Mouse (Mus musculus): ENCODE measurements around the gene Cd274. TPM values are rescaled to one million over a fixed set of nuclear protein-coding genes. Genes with fewer than 3 reads are reported as not detected.

Cd274 gene
- polyA plus RNA-seq, 1 experiment from 2014 or later: 0.31 TPM

DNA sequence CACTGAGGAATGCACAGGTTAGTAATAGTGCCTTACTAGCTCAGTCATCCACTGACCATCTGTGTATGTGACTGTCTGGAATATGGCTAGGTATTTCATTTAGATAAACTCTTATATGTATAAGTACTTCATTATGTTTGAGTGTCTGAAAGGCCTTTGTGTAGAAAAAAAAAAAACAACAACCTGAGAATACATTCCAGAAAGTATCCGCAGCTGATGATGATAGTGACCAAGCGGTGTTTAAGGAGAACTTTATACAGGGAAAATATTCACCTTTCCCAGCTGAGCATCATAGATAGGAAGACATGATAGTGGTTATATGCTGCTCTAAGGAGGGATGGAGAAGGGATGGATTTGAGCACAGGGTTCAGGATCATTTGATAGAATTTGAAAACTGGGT is 786 bp downstream of the Cd274 start:
- H3K4me2 ChIP-seq: no peak overlapping the region
- H3K27ac ChIP-seq: no peak overlapping the region
- no peak overlapping the region for H3K4me3 ChIP-seq
- no peaks in the 10 kb centered on the region for H3K9me3 ChIP-seq
- no peaks in the 10 kb centered on the region for H3K27me3 ChIP-seq
- H3K4me1 ChIP-seq: peaks cover 5% of the 10 kb centered on the region; the same call in 1 of the 2 replicates
- ATAC-seq (ENCODE audit: insufficient number of reproducible peaks, low FRiP score, low TSS enrichment, low read depth): no peak
- H3K36me3 ChIP-seq: no peaks in the 10 kb centered on the region
- WGBS: 85% methylated on average over 2 of the region's 2 CpGs
- H3K9ac ChIP-seq: no peak overlapping the region

DNA sequence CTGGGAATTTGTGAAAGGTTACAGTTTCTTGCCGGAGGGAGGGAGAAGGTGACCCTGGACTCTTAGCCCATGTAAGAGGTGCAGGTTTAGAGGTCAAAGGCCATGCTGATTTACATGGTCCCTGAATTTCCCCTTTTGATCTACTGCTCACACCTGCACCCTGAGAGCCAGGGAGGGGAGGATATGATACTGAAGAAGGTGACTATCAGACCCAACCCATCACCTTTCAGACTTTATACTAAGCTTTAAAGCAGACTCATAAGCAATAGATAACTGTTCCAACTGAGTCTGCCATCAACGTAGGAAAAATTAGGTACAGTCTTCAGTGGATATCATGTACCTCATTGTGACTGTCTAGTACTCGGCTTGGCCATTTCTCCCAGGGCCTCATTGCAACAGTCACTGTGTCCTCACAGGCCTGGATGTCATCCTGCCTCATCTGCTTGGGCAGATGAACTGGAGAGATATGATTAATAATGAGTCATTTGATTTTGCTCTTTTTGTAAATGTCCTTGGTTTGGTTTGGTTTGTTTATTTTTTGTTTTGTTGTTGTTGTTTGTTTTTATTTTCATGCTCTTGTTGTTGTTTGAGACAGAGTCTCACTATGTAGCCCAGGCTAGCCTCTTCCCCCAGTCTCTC is 1.5 kb downstream of the Cd274 start:
- H3K4me2 ChIP-seq: no peak overlapping the region
- H3K9ac ChIP-seq: no peak overlapping the region
- H3K4me3 ChIP-seq: no peak overlapping the region
- 73% methylated on average over 3 of the region's 3 CpGs for WGBS
- ATAC-seq (ENCODE audit: insufficient number of reproducible peaks, low FRiP score, low TSS enrichment, low read depth): no peak
- no peaks in the 10 kb centered on the region for H3K9me3 ChIP-seq
- H3K4me1 ChIP-seq: peaks cover 5% of the 10 kb centered on the region; the same call in 1 of the 2 replicates
- no peak overlapping the region for H3K27ac ChIP-seq
- no peaks in the 10 kb centered on the region for H3K36me3 ChIP-seq
- H3K27me3 ChIP-seq: no peaks in the 10 kb centered on the region

DNA sequence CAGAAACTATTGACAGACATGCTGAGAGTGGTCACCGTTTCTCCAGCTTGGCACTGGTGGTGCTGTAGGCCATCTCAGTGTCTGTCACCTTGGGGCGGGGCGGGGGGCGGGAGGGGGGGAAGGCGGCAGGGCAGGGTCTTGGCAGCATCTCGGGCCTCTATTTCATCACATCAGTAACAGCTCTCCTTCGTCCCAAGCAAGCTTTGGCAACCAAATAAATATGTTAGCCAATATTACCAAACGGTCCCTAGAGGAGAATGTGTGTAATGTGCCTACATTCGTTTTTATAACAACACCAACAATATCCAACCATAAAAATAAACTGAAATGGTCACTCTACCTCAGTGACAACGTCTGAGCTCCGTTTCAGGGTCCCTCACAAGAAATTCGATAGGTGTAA is 2.9 kb downstream of the Cd274 start:
- no peak overlapping the region for H3K9ac ChIP-seq
- no peak overlapping the region for H3K27ac ChIP-seq
- no peaks in the 10 kb centered on the region for H3K9me3 ChIP-seq
- 55% methylated on average over 12 of the region's 12 CpGs for whole genome bisulfite sequencing
- no peak for ATAC-seq (ENCODE audit: insufficient number of reproducible peaks, low FRiP score, low TSS enrichment, low read depth)
- no peak overlapping the region for H3K4me2 ChIP-seq
- peaks cover 5% of the 10 kb centered on the region; the same call in 1 of the 2 replicates for H3K4me1 ChIP-seq
- H3K4me3 ChIP-seq: no peak overlapping the region
- H3K36me3 ChIP-seq: no peaks in the 10 kb centered on the region
- H3K27me3 ChIP-seq: no peaks in the 10 kb centered on the region

DNA sequence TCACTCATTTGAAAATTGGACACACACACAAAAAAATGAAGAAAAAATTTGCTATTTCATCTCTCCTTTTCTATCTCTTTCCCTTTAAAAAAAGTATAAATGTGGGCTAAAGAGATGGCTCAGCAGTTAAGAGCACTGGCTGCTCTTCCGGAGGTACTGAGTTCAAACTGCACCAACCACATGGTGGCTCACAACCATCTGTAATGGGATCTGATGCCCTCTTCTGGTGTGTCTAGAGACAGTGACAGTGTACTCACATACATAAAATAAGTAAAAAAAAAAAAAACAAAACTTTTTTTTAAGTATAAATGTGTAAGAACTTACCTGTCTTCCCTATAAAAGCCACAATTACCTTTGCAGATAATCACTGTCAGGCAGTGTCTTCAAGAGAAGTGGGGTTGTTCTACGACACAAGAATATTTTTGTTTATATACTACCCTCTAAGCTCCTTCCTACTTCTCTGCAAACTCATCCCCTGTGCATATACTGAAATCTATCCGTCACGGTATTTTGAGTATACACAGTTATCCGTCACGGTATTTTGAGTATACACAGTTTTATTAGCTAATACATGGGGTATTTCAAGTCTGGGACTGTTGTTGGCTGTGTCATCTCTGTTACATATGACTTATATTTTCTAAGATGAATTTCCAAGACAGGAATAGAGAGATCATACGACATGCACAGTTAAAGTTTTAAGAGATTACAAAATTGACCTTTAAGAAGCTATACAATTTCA is 3.5 kb downstream of the Cd274 start:
- no peak overlapping the region for H3K27ac ChIP-seq
- no peak overlapping the region for H3K9ac ChIP-seq
- H3K27me3 ChIP-seq: no peaks in the 10 kb centered on the region
- no peak overlapping the region for H3K4me2 ChIP-seq
- 82% methylated on average over 7 of the region's 7 CpGs for WGBS
- no peaks in the 10 kb centered on the region for H3K36me3 ChIP-seq
- peaks cover 5% of the 10 kb centered on the region; the same call in 1 of the 2 replicates for H3K4me1 ChIP-seq
- no peaks in the 10 kb centered on the region for H3K9me3 ChIP-seq
- ATAC-seq (ENCODE audit: insufficient number of reproducible peaks, low FRiP score, low TSS enrichment, low read depth): no peak
- no peak overlapping the region for H3K4me3 ChIP-seq

DNA sequence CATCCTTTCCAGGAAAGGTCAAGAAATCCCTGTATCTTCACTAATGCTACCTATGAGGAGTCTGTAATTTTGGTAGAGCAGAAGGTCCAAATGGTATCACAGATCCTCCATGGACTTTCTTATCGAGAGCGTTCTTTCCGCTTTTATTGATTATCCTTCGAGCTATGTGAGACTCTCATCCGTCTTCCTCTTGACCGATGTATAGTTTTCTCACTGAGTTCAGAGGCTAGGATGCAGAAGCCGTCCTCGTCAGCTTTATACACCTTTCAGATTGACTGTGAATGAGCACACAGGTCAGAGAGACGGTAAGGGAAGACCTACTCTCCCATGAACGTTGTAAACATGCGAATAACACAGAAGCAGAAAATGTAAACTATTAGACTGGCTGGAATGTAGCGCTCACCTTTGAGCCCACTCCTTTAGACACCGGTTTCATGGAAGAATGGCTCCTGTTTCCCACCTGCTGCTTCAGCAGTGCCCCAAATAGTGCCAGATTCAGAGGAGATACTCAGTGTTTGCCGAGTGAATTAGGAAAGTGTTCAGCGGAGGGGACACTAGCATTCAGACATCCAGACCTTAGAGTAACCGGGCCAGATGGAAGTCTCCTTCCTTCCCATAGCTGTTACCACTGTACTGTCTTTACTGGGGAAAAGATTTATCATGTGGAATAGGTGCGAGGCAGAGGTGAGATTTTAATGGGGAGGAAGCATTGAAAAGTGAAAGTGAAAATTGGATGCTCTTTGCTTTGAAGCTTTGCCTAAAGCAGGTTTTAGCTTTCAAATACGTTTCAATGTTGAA is 4.2 kb downstream of the Cd274 start:
- no peaks in the 10 kb centered on the region for H3K27me3 ChIP-seq
- no peak overlapping the region for H3K9ac ChIP-seq
- ATAC-seq (ENCODE audit: insufficient number of reproducible peaks, low FRiP score, low TSS enrichment, low read depth): no peak
- WGBS: 73% methylated on average over 18 of the region's 18 CpGs
- 0 out of 2 replicates have a peak overlapping the region, but pooled peaks have one; percentile 0 for H3K4me3 ChIP-seq
- peak overlapping the region; percentile 13 for H3K4me2 ChIP-seq
- H3K9me3 ChIP-seq: no peaks in the 10 kb centered on the region
- no peaks in the 10 kb centered on the region for H3K36me3 ChIP-seq
- peaks cover 5% of the 10 kb centered on the region; the same call in 1 of the 2 replicates for H3K4me1 ChIP-seq
- no peak overlapping the region; the same call in 1 of the 2 replicates for H3K27ac ChIP-seq

DNA sequence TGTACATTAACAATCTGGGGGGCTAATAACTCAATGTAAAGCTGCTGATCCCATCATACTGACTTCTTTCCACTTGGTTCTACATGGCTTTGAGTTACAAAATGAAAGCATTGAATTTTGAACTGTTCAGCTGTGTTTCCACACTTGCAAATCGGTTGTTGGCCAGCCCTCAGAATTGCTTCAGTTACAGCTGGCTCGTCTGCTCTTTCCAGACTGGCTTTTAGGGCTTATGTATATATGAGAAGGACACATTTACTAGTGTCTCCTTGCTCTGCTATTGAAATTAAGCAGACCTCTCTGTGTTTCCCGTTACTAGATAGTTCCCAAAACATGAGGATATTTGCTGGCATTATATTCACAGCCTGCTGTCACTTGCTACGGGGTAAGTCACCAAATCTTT is 4.9 kb downstream of the Cd274 start:
- H3K4me3 ChIP-seq: 0 out of 2 replicates have a peak overlapping the region, but pooled peaks have one; percentile 0
- H3K27me3 ChIP-seq: no peaks in the 10 kb centered on the region
- 0 out of 2 replicates have a peak, but pooled peaks cover 3% of the 10 kb centered on the region for H3K4me1 ChIP-seq
- no peak overlapping the region; the same call in 1 of the 2 replicates for H3K27ac ChIP-seq
- no peak overlapping the region for H3K9ac ChIP-seq
- no peaks in the 10 kb centered on the region for H3K9me3 ChIP-seq
- ATAC-seq (ENCODE audit: insufficient number of reproducible peaks, low FRiP score, low TSS enrichment, low read depth): no peak
- 32% methylated on average over 4 of the region's 4 CpGs for WGBS
- peak overlapping the region; percentile 13 for H3K4me2 ChIP-seq
- no peaks in the 10 kb centered on the region for H3K36me3 ChIP-seq

DNA sequence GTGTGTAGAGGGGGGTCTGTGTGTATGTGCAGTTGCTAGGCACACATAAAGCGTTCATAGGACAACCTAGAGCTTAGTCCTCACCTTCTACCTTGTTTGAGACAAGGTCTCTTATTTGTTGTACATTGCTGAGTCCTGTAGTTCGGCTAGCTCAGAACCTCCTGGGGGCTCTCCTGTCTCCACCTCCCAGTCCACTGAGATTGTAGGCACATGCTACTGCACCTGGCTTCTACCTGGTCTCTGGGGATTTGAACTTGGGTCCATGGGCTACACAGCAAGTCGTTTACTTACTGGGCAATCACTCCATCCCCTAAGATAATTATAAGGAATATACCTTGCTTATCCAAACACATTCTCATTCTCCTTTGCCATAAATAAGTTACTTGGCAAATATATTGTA is 5.4 kb downstream of the Cd274 start:
- no peak overlapping the region for H3K4me3 ChIP-seq
- H3K27ac ChIP-seq: no peak overlapping the region
- H3K4me1 ChIP-seq: no peaks in the 10 kb centered on the region
- no peak overlapping the region for H3K9ac ChIP-seq
- H3K4me2 ChIP-seq: no peak overlapping the region
- no peaks in the 10 kb centered on the region for H3K9me3 ChIP-seq
- 84% methylated on average over 3 of the region's 3 CpGs for WGBS
- no peaks in the 10 kb centered on the region for H3K36me3 ChIP-seq
- ATAC-seq (ENCODE audit: insufficient number of reproducible peaks, low FRiP score, low TSS enrichment, low read depth): no peak
- no peaks in the 10 kb centered on the region for H3K27me3 ChIP-seq

DNA sequence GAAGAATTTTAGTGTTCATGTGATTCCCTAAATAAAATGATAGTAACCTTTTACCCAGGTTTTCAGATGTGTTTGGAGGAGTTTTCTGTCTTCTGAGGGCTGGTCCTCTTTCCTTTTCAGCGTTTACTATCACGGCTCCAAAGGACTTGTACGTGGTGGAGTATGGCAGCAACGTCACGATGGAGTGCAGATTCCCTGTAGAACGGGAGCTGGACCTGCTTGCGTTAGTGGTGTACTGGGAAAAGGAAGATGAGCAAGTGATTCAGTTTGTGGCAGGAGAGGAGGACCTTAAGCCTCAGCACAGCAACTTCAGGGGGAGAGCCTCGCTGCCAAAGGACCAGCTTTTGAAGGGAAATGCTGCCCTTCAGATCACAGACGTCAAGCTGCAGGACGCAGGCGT is 6.2 kb downstream of the Cd274 start:
- Histone ChIP-seq H3K4me1 (no peaks in the 10 kb centered on the region), H3K9me3 (no peaks in the 10 kb centered on the region), H3K36me3 (no peaks in the 10 kb centered on the region), H3K27me3 (no peaks in the 10 kb centered on the region), H3K4me3 (no peak overlapping the region), H3K4me2 (peak overlapping the region; percentile 29), H3K9ac (no peak overlapping the region), H3K27ac (no peak overlapping the region)
- ATAC-seq (ENCODE audit: insufficient number of reproducible peaks, low FRiP score, low TSS enrichment, low read depth): no peak
- 38% methylated on average over 11 of the region's 11 CpGs for WGBS

DNA sequence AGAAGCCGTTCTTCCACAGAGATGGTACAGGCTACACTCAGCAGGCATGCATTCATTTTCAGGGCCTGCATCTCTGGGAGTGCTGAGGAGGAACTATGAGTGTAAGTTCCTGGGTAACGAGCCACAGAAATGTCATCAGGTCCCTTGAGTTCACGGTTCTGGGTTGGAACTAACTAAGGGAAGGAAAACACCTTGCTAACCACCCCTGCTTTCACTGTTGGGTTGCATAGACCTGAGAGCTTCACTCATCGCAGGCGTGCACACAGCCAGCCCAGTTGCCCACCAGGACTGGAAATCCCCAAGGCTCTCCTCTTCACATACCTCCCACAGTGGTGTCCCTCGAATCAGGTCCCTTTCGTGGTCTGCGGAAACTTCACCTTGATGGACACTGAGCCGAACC is 7.7 kb downstream of the Cd274 start:
- Histone ChIP-seq H3K27me3 (no peaks in the 10 kb centered on the region), H3K4me3 (no peak overlapping the region), H3K36me3 (no peaks in the 10 kb centered on the region), H3K27ac (no peak overlapping the region), H3K9me3 (no peaks in the 10 kb centered on the region), H3K4me1 (no peaks in the 10 kb centered on the region), H3K4me2 (no peak overlapping the region), H3K9ac (no peak overlapping the region)
- no peak for ATAC-seq (ENCODE audit: insufficient number of reproducible peaks, low FRiP score, low TSS enrichment, low read depth)
- WGBS: 86% methylated on average over 9 of the region's 9 CpGs

DNA sequence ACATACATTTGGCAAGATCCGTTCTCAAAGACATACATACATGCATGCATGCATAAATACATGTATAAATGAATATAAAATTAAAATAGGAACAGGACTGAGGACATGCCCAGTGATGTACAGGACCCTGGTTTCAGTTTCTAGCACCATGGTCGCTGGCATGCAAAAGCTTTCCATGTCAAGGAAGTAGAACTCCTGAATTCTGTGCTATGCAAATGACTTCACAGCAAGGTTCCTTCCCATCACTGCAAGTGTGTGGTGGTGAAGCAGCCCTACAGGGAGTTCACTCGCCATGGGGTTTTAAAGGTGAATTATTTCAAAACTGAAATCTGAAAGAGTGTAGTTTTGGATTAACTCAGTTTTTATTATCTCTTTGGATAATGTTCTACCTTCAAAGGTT is 9.1 kb downstream of the Cd274 start:
- 78% methylated on average over 3 of the region's 3 CpGs for WGBS
- no peak overlapping the region for H3K4me3 ChIP-seq

DNA sequence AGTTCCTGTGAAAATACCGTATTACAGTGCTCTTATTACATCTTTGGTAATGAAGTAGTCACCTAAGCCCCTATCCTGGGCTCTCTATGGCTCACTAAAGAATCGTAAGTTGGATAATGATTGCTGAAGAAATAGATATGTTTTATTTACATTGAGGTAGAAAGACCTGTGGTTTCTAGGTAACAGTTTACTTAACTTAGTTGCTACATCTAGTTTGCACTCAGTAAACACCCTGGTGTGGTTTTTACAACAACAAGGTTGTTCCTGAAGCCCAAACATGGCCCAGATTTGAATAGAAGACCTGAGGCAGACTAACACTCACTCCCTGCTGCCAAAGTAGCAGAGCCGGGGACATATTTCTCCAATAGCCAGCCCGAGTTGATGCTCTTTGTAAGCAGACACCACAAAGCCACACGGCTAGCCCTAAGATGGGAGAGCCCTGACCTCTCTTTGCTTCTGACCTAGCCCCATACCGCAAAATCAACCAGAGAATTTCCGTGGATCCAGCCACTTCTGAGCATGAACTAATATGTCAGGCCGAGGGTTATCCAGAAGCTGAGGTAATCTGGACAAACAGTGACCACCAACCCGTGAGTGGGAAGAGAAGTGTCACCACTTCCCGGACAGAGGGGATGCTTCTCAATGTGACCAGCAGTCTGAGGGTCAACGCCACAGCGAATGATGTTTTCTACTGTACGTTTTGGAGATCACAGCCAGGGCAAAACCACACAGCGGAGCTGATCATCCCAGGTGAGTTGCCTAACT is 12.8 kb downstream of the Cd274 start:
- Histone ChIP-seq H3K27me3 (no peaks in the 10 kb centered on the region), H3K36me3 (no peaks in the 10 kb centered on the region), H3K4me2 (no peak overlapping the region), H3K27ac (no peak overlapping the region), H3K4me3 (no peak overlapping the region), H3K9ac (no peak overlapping the region), H3K9me3 (no peaks in the 10 kb centered on the region), H3K4me1 (no peaks in the 10 kb centered on the region)
- 85% methylated on average over 14 of the region's 14 CpGs for WGBS
- ATAC-seq (ENCODE audit: insufficient number of reproducible peaks, low FRiP score, low TSS enrichment, low read depth): no peak

More for the DNA sequence above, 9.1 kb downstream of the Cd274 start:
- H3K36me3 ChIP-seq: no peaks in the 10 kb centered on the region
- no peaks in the 10 kb centered on the region for H3K9me3 ChIP-seq
- no peaks in the 10 kb centered on the region for H3K4me1 ChIP-seq
- no peak overlapping the region for H3K4me2 ChIP-seq
- no peak overlapping the region for H3K27ac ChIP-seq
- no peak overlapping the region for H3K9ac ChIP-seq
- no peaks in the 10 kb centered on the region for H3K27me3 ChIP-seq
- ATAC-seq (ENCODE audit: insufficient number of reproducible peaks, low FRiP score, low TSS enrichment, low read depth): no peak

All from limb, embryonic 15.5 days (tissue).